Mouse (Mus musculus) neural tube, embryonic 14.5 days (tissue): ENCODE data around the gene Gm20388. TPM values are rescaled to one million over a fixed set of nuclear protein-coding genes. Genes with fewer than 3 reads are reported as not detected.

Source experiments
- ATAC-seq: fragments of 200-750 bp; cut with Nextera tagmentation; 2 replicates; pipeline ENCODE4 v1.8.0; 2017; ENCODE audit warnings: low read depth, mild to moderate bottlenecking, moderate TSS enrichment, moderate library complexity
- H3K27ac ChIP-seq: fragments of 300-500 bp; sonication (generic); 2 replicates; pipeline ENCODE4 v1.5.1; 2014; ENCODE audit warnings: low read depth, mild to moderate bottlenecking, control low read depth, low read length, moderate library complexity, mixed read lengths
- H3K27me3 ChIP-seq: fragments of 300-500 bp; sonication (generic); 2 replicates; pipeline ENCODE4 v1.6.1; 2014; ENCODE audit warnings: low read length; ENCODE audit not compliant: control insufficient read depth, insufficient read depth
- H3K36me3 ChIP-seq: fragments of 300-500 bp; sonication (generic); 2 replicates; pipeline ENCODE4 v1.6.1; 2014; ENCODE audit warnings: low read length, mixed read lengths; ENCODE audit not compliant: control insufficient read depth, insufficient read depth
- H3K4me1 ChIP-seq: fragments of 300-500 bp; sonication (generic); 2 replicates; pipeline ENCODE4 v1.6.1; 2014; ENCODE audit warnings: low read length; ENCODE audit not compliant: control insufficient read depth, insufficient read depth
- H3K4me2 ChIP-seq: fragments of 300-500 bp; sonication (generic); 2 replicates; pipeline ENCODE4 v1.6.1; 2014; ENCODE audit warnings: mild to moderate bottlenecking, low read depth, low read length, control low read depth
- H3K4me3 ChIP-seq: fragments of 300-500 bp; sonication (generic); 2 replicates; pipeline ENCODE4 v1.5.1; 2014; ENCODE audit warnings: low read depth, low read length, control low read depth, mixed read lengths
- H3K9ac ChIP-seq: fragments of 300-500 bp; sonication (generic); replicated peaks from 2 replicates; pipeline ENCODE4 v1.6.1; 2014; ENCODE audit warnings: low read depth, mild to moderate bottlenecking, control low read depth, low read length, mixed read lengths
- H3K9me3 ChIP-seq: fragments of 300-500 bp; sonication (generic); 2 replicates; pipeline ENCODE4 v1.6.1; 2016; ENCODE audit warnings: low read length; ENCODE audit not compliant: control insufficient read depth
- WGBS: fragments of 180-500 bp; shearing (Covaris S2); extraction: QIAGEN DNeasy Blood & Tissue Kit; methylation state at CpG from one replicate; pipeline ENCODE4 v1.1.7; 2014; 5-methylcytosine and 5-hydroxymethylcytosine counted together
- polyA plus RNA-seq: library from polyadenylated mRNA; unstranded; fragments of >200 nt; fragmentation: Nextera tagmentation; extraction: Ambion mirVana; gene quantifications from 2 replicates; pipeline ENCODE4 v1.2.1, GENCODE M21; 2014

Gm20388 gene
- polyA plus RNA-seq, 1 experiment from 2014 or later = 10.3 TPM

DNA sequence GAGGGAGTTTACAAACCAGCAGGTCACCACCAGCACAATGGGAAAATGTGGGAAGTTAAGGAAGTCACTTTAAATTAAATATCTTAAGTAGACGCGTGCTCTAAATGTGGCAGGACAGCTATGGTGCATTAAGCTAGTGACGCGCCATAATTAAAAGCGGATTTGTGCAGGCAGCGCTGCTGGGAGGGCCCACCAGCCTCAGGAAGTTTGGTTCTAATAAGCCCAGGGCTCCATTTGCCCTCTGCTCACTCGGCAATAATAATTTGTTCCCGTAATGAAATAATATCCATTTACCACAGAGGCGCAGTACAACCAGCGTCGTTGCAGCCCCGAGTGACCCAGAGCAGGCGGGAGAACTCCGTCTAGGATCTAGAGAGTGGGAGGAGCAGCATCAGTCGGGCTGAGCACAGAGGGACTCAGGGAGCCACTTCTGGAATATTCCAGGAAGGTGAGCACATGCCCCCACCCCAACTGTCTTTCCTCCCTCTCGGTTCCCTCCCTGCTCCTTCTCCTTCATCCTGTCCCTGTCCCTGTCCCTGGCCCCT lies 1040.1 kb downstream of the Gm20388 start:
- no peak for ATAC-seq
- no peak overlapping the region for H3K4me3 ChIP-seq
- H3K27me3 ChIP-seq = no peaks in the 10 kb centered on the region
- H3K9me3 ChIP-seq = no peaks in the 10 kb centered on the region
- 34% methylated on average over 16 of the region's 16 CpGs for WGBS
- no peak overlapping the region for H3K27ac ChIP-seq
- H3K4me1 ChIP-seq = 0 out of 2 replicates have a peak, but pooled peaks cover 3% of the 10 kb centered on the region
- H3K36me3 ChIP-seq = no peaks in the 10 kb centered on the region
- H3K4me2 ChIP-seq = no peak overlapping the region
- no peak overlapping the region for H3K9ac ChIP-seq

DNA sequence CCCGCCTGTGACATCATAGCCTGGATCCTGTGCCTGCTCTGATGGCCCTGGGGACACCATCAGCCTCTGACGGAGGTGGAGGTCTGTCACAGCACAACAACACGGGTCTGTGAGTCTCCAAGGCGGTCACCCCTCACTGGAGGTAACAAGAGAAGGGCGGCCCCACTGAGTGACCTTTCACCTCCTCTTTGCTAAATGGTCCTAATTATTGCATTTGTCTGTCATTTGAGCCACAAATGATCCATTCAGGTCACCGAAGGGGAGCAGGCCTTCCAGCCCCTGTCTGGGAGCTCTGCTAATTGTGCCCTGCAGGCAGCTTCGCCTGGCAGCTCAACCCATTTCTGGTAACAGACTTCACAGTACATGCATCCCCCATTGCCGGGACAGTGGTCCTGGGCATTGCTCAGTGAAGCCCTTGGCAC lies 1048.8 kb downstream of the Gm20388 start:
- H3K9ac ChIP-seq = no peak overlapping the region
- WGBS = 12% methylated on average over 8 of the region's 8 CpGs
- no peak overlapping the region for H3K4me3 ChIP-seq
- H3K4me1 ChIP-seq = 0 out of 2 replicates have a peak, but pooled peaks cover 2% of the 10 kb centered on the region
- no peak for ATAC-seq
- no peak overlapping the region for H3K27ac ChIP-seq
- no peaks in the 10 kb centered on the region for H3K36me3 ChIP-seq
- no peaks in the 10 kb centered on the region for H3K9me3 ChIP-seq
- H3K27me3 ChIP-seq = no peaks in the 10 kb centered on the region
- H3K4me2 ChIP-seq = no peak overlapping the region

DNA sequence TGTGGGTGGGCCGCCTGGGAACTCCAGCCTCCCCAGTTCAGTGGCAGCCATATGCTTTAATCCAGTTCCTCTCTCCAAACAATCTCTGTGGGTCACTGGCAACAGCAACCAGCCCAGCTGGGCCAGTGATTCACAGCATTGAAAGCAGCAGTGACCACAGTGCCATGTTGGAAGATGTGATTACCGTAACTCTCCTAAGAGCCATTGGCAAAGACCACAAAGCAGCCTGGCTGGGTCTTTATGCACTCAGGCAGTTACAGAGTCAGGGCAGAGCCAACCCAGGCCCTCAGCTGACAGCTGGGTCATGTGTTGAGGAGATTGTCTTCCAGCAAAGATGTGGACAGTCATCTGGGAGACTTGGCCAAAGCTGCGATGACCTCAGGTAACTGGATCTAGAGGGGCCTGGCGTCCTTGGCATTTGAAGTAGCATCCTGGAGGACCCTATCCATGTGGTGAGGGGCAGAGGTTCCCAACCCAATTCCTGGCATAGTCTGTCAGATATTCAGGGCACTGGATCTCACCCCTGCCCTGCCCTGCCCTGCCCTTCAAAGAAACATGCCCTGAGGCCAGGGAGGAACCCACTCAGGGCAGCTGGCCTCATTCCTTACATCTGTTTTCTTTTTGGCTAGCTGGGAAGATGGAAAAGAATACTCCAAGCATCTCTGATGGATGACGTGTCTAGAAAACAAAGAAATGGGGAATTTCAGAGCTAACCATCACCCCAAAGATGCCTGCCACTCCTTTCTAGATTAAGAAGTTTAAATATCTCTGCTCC lies 1052.2 kb downstream of the Gm20388 start:
- no peak overlapping the region for H3K27ac ChIP-seq
- no peak overlapping the region for H3K9ac ChIP-seq
- no peak overlapping the region for H3K4me2 ChIP-seq
- no peak for ATAC-seq
- no peaks in the 10 kb centered on the region for H3K36me3 ChIP-seq
- H3K4me1 ChIP-seq = 0 out of 2 replicates have a peak, but pooled peaks cover 2% of the 10 kb centered on the region
- WGBS = 87% methylated on average over 5 of the region's 5 CpGs
- H3K27me3 ChIP-seq = no peaks in the 10 kb centered on the region
- H3K4me3 ChIP-seq = no peak overlapping the region
- H3K9me3 ChIP-seq = no peaks in the 10 kb centered on the region

- H3K9ac ChIP-seq = no peak overlapping the region
- H3K36me3 ChIP-seq = no peaks in the 10 kb centered on the region
- H3K4me1 ChIP-seq = no peaks in the 10 kb centered on the region
- H3K4me2 ChIP-seq = no peak overlapping the region
- H3K27me3 ChIP-seq = no peaks in the 10 kb centered on the region; the same call in 1 of the 2 replicates
- no peak for ATAC-seq
- H3K27ac ChIP-seq = no peak overlapping the region
- H3K4me3 ChIP-seq = no peak overlapping the region
- WGBS = 19% methylated on average over 3 of the region's 3 CpGs
- H3K9me3 ChIP-seq = no peaks in the 10 kb centered on the region
Measured at GRCm38 (mm10) chr8:120966557-120966956, 1055.9 kb downstream of the Gm20388 start.

- H3K4me3 ChIP-seq = no peak overlapping the region
- H3K4me1 ChIP-seq = peaks cover 6% of the 10 kb centered on the region; the same call in 1 of the 2 replicates
- no peak for ATAC-seq
- no peak overlapping the region for H3K9ac ChIP-seq
- H3K27me3 ChIP-seq = peaks cover 11% of the 10 kb centered on the region
- no peak overlapping the region for H3K4me2 ChIP-seq
- no peaks in the 10 kb centered on the region for H3K36me3 ChIP-seq
- no peak overlapping the region for H3K27ac ChIP-seq
- H3K9me3 ChIP-seq = no peaks in the 10 kb centered on the region
- WGBS = 62% methylated on average over 6 of the region's 6 CpGs
Measured at GRCm38 (mm10) chr8:120968308-120968707, 1057.7 kb downstream of the Gm20388 start.

DNA sequence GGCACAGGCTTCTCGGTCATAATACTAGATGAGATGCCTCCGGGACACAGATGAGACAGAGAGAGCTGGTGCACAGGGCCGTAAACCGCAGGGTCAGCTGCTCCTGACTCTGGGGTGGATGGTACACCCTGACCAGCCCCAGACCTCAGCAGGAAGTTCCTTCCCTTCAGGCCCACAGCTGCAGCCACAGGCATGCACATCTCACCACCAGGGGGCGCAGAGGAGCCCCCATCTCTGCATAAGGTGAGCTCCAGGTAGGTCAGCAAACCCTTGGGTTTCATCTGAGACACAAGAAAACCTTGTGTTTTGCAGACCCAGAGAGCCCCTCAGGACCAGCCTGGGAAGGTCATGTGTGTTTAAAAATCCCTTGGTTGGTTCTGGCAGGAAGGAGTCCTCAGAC lies 1059.7 kb downstream of the Gm20388 start:
- H3K4me2 ChIP-seq = no peak overlapping the region
- ATAC-seq = no peak
- H3K9me3 ChIP-seq = no peaks in the 10 kb centered on the region
- no peak overlapping the region for H3K4me3 ChIP-seq
- H3K36me3 ChIP-seq = no peaks in the 10 kb centered on the region
- H3K4me1 ChIP-seq = peaks cover 6% of the 10 kb centered on the region; the same call in 1 of the 2 replicates
- WGBS = 21% methylated on average over 5 of the region's 5 CpGs
- no peak overlapping the region for H3K27ac ChIP-seq
- peaks cover 14% of the 10 kb centered on the region for H3K27me3 ChIP-seq
- no peak overlapping the region for H3K9ac ChIP-seq

DNA sequence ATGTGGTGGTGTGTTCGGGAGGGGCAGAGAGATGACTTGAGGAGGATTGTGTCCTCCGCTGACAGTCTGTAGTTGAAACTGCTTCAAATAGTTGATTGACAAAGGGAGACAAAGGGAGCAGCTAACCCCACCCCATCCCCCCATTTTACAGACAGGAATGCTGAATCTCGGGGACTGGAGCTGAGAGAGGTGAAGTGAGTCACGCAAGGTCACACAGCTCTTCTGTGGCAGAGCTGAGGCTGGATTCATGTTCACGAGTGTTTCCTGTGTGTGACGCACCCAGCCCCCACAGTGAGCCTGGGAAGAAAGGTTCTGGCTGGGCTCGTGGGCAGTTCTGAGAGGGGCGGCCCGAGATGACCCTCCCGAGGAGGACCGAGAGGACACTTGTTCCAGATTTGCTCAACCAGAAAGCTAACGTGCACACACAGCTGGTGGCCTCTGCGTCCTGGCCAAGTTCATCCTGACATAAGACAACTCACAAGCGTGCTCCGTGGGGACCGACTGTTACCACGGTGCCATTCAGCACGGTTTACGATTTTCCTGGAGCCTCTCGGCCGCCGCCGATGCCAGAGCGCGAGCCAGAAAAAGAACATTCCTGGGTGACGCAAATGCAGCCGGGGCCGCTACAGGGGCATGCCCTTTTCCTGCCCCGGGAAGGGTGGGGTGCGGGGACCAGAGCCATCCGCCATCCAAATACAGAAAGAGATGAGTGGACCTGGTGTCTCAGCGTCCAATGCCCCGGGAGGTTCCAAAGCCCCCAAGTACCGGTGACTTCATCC lies 1061.2 kb downstream of the Gm20388 start:
- H3K27me3 ChIP-seq = peaks cover 14% of the 10 kb centered on the region
- peak overlapping the region; percentile 54 for H3K4me2 ChIP-seq
- no peaks in the 10 kb centered on the region for H3K36me3 ChIP-seq
- peaks cover 6% of the 10 kb centered on the region; the same call in 1 of the 2 replicates for H3K4me1 ChIP-seq
- 19% methylated on average over 34 of the region's 34 CpGs for WGBS
- peak overlapping the region; percentile 24 for H3K4me3 ChIP-seq
- H3K9me3 ChIP-seq = no peaks in the 10 kb centered on the region
- ATAC-seq = peak; percentile 41; the same call in 1 of the 2 replicates
- H3K9ac ChIP-seq = peak overlapping the region; percentile 42
- H3K27ac ChIP-seq = no peak overlapping the region

DNA sequence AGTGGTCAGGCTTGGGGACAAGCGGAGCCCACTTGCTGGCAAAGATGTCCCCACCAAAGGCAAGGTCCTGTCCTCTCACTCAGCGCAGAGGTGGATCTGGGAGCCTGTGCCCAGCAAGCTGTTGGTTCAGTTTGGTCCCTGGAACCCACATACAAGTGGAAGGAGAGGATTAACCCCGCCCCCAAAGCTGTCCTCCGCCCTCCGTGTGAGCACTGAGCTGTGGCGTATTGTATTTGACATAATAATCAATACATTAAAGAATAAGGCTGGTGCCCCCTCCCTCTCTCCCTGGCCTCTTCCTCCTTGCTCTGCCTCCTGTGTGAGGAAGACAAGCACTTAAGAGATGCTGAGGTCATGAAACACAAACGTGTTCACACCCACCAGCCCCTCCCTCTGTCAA lies 1062.4 kb downstream of the Gm20388 start:
- no peak overlapping the region for H3K4me2 ChIP-seq
- no peak for ATAC-seq
- peaks cover 6% of the 10 kb centered on the region; the same call in 1 of the 2 replicates for H3K4me1 ChIP-seq
- H3K9me3 ChIP-seq = no peaks in the 10 kb centered on the region
- H3K4me3 ChIP-seq = no peak overlapping the region
- WGBS = 24% methylated on average over 7 of the region's 7 CpGs
- H3K27me3 ChIP-seq = peaks cover 14% of the 10 kb centered on the region
- H3K36me3 ChIP-seq = no peaks in the 10 kb centered on the region
- H3K9ac ChIP-seq = no peak overlapping the region
- no peak overlapping the region for H3K27ac ChIP-seq
